Mouse (Mus musculus) layer of hippocampus, adult 11-12 months (tissue): ENCODE data around the gene Eya2.

ENCODE experiments used
- DNase-seq: peaks from one replicate; pipeline ENCODE4 v3.0.0; 2022; ENCODE audit warnings: low spot score

The Eya2 gene

DNA sequence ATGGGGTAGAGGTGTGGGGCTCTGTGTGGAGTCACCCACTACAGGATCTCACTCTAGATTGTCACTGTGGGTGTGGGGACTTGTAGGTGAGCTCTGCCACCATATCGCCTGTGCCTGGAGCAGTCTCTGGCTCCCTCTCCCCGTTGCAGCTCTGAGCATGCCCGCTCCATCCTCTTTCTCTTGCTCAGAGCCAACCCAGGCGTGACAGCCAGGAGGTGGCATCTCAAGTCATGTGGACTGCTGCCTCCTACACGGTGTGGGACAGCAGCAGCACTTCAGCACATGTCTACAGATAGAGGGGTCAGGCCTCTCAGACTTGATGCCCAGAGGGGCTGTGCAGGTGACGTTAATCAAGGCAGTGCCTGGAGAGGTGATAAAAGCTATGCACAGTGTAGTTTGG, 57.4 kb downstream of the Eya2 start:
- DNase-seq = no peak

GRCm38 (mm10) chr2:165653001-165653921, 58.4 kb downstream of the Eya2 start:
- DNase-seq = no peak

- DNase-seq = no peak
Measured at GRCm38 (mm10) chr2:165654151-165654550, 59.3 kb downstream of the Eya2 start.

- DNase-seq = no peak
Measured at GRCm38 (mm10) chr2:165654696-165655491, 60.1 kb downstream of the Eya2 start.

DNA sequence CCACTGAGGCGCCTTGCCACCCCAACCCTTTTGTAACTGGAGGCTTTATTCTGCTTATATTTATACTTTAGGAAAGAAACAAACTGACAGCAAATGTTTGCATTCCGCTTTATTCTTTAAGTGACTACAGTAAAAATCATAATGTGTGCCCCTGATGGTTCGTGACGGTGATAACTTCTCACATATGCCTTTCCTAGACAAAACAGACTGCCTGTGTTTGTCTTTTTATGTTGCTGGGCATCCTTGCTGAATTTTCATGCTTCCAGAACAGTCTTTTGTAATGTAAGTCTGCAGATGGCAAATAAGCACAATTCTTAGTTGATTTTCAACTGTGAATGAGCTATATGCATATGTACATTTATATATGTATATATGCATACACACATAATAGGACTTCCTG, 61.7 kb downstream of the Eya2 start:
- no peak for DNase-seq

DNA sequence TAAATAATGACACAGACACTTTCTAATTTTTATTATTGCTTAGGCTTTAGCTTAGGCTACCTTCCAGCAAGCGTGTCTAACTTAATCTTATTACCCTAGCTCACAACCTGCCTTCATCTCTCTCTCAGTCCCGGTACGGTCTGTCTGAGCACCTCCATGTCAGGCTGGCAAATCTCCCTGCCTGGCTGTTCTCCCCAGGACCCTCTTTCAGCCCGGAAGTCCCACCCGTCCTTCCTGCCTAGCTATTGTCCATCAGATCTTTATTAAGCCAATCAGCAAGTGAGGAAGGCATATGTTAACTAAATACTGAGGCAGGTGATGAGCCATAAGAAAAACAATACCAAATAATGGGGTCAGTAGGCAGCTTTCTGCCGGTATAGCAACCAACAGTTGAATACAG, 62.1 kb downstream of the Eya2 start:
- DNase-seq = no peak

DNA sequence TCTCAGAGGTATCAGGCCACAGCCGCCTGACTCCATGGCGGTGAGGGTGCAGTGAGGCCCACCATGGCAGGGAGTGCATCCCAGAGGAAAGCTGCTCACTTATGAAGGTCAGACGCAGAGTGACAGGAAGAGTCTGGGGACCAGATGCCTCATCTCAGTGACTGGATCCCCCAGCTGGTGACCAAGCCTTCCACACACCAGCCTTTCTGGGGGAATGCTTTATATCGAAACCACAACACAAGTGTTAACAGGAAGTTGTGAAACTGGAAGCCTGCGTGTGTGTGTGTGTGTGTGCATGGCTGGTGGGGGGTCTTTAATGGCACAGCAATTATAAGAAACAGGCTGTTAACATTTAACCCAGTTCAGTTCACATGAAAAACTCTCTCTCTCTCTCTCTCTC, 64.7 kb downstream of the Eya2 start:
- no peak for DNase-seq

DNA sequence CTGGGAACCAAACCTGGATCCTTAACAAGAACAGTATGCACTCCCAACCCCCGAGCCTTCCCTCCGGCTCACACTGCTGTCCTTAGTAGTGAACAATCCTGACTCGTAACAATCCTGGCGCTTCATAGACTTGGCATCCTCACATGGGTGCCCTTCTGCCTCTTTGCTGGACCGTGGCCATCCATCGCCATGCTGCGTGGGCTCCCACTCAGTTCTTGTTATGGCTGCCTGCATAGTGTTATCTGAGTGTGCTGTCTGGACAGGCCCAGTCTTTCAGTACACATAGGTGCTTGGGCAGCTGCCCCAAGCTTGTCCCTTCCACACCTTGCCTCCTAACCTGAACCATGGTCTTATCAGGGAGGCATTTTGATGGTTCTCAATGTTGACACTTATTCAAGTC, 68.4 kb downstream of the Eya2 start:
- no peak for DNase-seq

GRCm38 (mm10) chr2:165664648-165665047, 69.8 kb downstream of the Eya2 start:
- no peak for DNase-seq

DNA sequence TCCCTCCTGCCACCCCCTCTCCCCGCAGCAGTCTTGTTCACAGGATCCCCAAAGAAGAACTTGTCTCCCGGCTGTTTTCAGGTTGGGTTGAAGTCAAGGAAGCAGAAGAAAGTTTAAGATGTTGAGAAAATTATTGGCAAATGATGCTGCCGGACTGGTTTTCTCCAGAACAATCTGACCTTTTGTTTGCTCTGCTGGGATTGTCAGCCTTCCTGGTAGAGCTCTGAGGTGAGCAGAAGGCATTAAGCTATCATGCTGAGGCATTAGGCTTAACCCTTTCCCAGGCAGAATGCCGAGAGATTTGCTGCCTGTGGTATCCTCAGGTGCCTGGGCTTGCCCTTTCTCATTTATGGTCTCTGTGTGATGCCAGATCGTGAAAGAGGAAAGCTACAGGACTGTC, 70.3 kb downstream of the Eya2 start:
- DNase-seq = no peak

- no peak for DNase-seq
Measured at GRCm38 (mm10) chr2:165667096-165667495, 72.3 kb downstream of the Eya2 start.

GRCm38 (mm10) chr2:165682719-165683118, 87.9 kb downstream of the Eya2 start:
- no peak for DNase-seq

- no peak for DNase-seq
Measured at GRCm38 (mm10) chr2:165687516-165687915, 92.7 kb downstream of the Eya2 start.

GRCm38 (mm10) chr2:165688896-165689295, 94.1 kb downstream of the Eya2 start:
- DNase-seq = no peak

GRCm38 (mm10) chr2:165691016-165691415, 96.2 kb downstream of the Eya2 start:
- DNase-seq = no peak

DNA sequence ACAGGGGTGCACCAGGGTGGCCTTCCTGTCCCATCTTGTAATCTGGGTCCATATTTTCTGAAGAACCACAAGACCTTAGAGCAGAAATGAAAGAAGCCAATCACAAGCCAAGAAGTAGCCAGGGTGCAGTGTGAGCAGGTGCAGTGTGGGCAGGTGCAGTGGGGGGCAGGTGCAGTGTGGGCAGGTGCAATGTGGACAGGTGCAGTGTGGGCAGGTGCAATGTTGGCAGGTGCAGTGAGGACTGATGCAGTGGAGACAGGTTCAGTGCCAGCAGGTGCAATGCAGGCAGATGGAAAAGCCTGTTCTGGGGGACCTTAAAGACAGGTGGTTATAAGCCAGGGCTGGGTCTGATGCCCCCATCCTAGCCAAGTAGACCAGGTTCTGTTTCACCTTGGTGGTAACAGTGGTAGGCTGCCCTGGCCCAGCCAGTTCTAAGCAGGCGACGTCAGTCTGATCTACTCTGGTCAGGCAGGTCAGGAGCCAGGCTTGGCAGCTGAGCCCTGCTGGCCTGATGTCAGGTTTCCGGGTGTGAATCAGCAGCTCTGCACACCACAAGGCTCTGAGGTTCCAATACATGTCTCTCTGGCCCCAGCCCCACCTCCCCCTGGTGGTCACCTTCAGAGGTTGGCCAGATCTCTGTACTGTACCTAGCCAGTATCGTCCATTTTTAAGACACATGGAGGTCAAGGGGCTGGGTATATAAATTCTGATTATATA, 98.3 kb downstream of the Eya2 start:
- DNase-seq = no peak

DNA sequence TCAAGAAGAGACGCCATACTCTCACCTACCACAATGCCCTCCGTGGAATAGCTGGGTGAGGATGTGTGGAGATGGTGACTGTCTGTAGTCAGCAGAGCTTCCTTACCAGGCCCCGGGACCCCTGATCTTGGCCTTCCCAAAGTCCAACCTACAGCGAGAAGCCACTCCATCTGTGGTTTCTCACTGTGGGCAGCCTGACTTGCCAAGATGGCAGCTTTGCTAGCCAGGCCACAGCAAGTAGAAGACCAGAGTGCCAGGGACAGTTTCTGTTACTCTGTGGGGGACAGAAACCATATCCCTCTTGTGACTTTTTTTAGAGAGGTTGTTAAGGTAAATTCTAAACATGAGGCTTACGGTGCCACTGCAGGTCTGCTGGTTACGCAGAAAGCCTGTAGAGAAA, 99.9 kb downstream of the Eya2 start:
- DNase-seq = no peak

- DNase-seq = no peak
Measured at GRCm38 (mm10) chr2:165700252-165700908, 105.5 kb downstream of the Eya2 start.

- DNase-seq = no peak
Measured at GRCm38 (mm10) chr2:165703033-165703805, 108.4 kb downstream of the Eya2 start.

DNA sequence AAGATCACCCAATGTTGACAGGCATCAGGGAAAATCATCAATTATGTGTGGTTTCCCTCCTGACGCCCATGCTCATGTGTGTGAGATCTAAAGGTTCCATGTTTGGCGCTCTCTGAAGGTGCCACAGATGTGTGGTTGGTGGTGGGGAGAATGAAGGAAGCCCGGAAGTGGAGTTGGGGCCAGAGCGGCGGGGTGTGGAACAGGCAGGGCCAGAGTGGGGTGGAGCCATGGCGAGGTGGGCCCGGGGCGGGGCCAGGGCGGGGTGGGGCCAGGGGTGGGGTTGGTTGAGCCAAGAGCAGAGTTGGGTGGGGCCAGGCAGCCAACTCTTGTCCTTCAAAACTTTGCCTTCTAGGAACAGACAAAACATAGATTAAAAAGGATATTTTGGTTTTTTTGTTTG, 113.4 kb downstream of the Eya2 start:
- DNase-seq = no peak

DNA sequence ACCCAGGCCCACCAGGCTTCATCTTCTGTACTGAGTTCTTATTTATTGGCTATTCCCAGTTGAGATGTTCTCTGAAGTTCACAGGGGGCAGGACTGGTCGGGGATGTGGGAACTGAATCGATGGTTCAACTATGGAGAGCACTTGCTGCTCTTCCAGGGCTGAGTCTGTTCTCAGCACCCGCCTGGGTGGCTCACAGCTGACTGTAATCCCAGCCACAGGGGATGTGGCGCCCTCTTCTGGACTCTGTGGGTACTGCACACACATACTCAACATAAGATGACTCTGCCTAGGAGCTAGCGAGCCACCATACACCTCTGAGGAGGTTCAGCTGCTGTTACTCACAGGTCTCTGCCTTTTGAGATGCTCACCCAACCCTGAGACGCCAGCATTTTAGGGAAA, 121.9 kb downstream of the Eya2 start:
- no peak for DNase-seq
